Mouse (Mus musculus) spleen, adult 2 months (tissue): ENCODE measurements at regions not wholly inside any gene's neighbourhood (a gene's known extent, or its start where the extent isn't known, plus 50 kb on each side); places are given as distances from the start of the nearest gene placed in this dataset.

Source experiments
- DNase-seq, 2 experiments: peaks; one replicate each; pipeline versions ENCODE4 v3.0.0 to v3.0.0-alpha.2; 2012 to 2021; ENCODE audit warnings: low spot score in 2 of 2, low read depth in 1 of 2
- H3K27ac ChIP-seq: fragments of 200-500 bp; 2 replicates; pipeline ENCODE4 v1.5.1; 2012; ENCODE audit warnings: low read length, inconsistent platforms; ENCODE audit not compliant: insufficient read depth
- H3K27me3 ChIP-seq: fragments of 200-500 bp; 2 replicates; pipeline ENCODE4 v1.6.1; 2012; ENCODE audit warnings: mild to moderate bottlenecking, moderate library complexity, low read length, inconsistent platforms; ENCODE audit not compliant: control insufficient read depth, insufficient read depth
- H3K36me3 ChIP-seq: fragments of 200-500 bp; 2 replicates; pipeline ENCODE4 v1.6.1; 2012; ENCODE audit warnings: mild to moderate bottlenecking, low read length, inconsistent platforms; ENCODE audit not compliant: control insufficient read depth, insufficient read depth
- H3K4me1 ChIP-seq: fragments of 200-500 bp; 2 replicates; pipeline ENCODE4 v1.6.1; 2011; ENCODE audit warnings: inconsistent platforms; ENCODE audit not compliant: control insufficient read depth, insufficient read depth, insufficient read length
- H3K4me3 ChIP-seq: fragments of 200-500 bp; 2 replicates; pipeline ENCODE4 v1.5.1; 2011; ENCODE audit warnings: mild to moderate bottlenecking, inconsistent platforms; ENCODE audit not compliant: insufficient read depth, insufficient read length; ENCODE audit errors: extremely low read depth
- CTCF ChIP-seq: fragments of 200-500 bp; IDR thresholded peaks from 2 replicates; pipeline ENCODE4 v1.5.1; 2011; ENCODE audit warnings: mild to moderate bottlenecking, inconsistent platforms; ENCODE audit not compliant: insufficient read depth, insufficient read length, insufficient replicate concordance; ENCODE audit errors: extremely low read depth
- POLR2A ChIP-seq: fragments of 200-500 bp; IDR thresholded peaks from 2 replicates; pipeline ENCODE4 v1.6.1; 2011; ENCODE audit warnings: low read depth, low read length, inconsistent platforms
- WGBS: fragments of 180-500 bp; shearing (Covaris S2); methylation state at CpG from one replicate; pipeline ENCODE4 v1.1.7; 2018; 5-methylcytosine and 5-hydroxymethylcytosine counted together

GRCm38 (mm10) chr8:26746811-26747210 is 230.3 kb upstream of the Zfp703 start:
- TF ChIP-seq CTCF (no peak), POLR2A (no peak)
- WGBS: 94% methylated on average over 3 of the region's 3 CpGs
- H3K27me3 ChIP-seq: no peaks in the 10 kb centered on the region

GRCm38 (mm10) chr8:26747241-26747972 is 229.7 kb upstream of the Zfp703 start:
- no peak for TF ChIP-seq CTCF
- TF ChIP-seq POLR2A: no peak
- Histone ChIP-seq H3K4me3 (no peak overlapping the region), H3K4me1 (no peaks in the 10 kb centered on the region), H3K27ac (no peak overlapping the region), H3K36me3 (no peaks in the 10 kb centered on the region), H3K27me3 (no peaks in the 10 kb centered on the region)
- no peak for DNase-seq
- 71% methylated on average over 19 of the region's 19 CpGs for WGBS

More at GRCm38 (mm10) chr8:26746811-26747210, 230.3 kb upstream of the Zfp703 start:
- no peaks in the 10 kb centered on the region for H3K36me3 ChIP-seq
- DNase-seq: no peak
- H3K4me1 ChIP-seq: no peaks in the 10 kb centered on the region
- H3K27ac ChIP-seq: no peak overlapping the region
- no peak overlapping the region for H3K4me3 ChIP-seq

GRCm38 (mm10) chr8:26748161-26748971 is 228.8 kb upstream of the Zfp703 start:
- H3K27ac ChIP-seq: no peak overlapping the region
- no peak for DNase-seq
- H3K4me1 ChIP-seq: no peaks in the 10 kb centered on the region
- 62% methylated on average over 14 of the region's 14 CpGs for WGBS
- H3K36me3 ChIP-seq: no peaks in the 10 kb centered on the region
- TF ChIP-seq CTCF (no peak), POLR2A (no peak)
- no peaks in the 10 kb centered on the region for H3K27me3 ChIP-seq
- no peak overlapping the region for H3K4me3 ChIP-seq

- TF ChIP-seq POLR2A (no peak), CTCF (no peak)
- Histone ChIP-seq H3K4me3 (no peak overlapping the region), H3K36me3 (no peaks in the 10 kb centered on the region), H3K27ac (no peak overlapping the region), H3K27me3 (no peaks in the 10 kb centered on the region), H3K4me1 (no peaks in the 10 kb centered on the region)
- WGBS: 61% methylated on average over 1 of the region's 1 CpGs
- no peak for DNase-seq
Measured at GRCm38 (mm10) chr8:26748972-26749291, 228.2 kb upstream of the Zfp703 start.

- TF ChIP-seq CTCF (no peak), POLR2A (no peak)
- WGBS: 86% methylated on average over 1 of the region's 1 CpGs
- H3K4me1 ChIP-seq: no peaks in the 10 kb centered on the region
Measured at GRCm38 (mm10) chr8:26750120-26750519, 227.0 kb upstream of the Zfp703 start.

GRCm38 (mm10) chr8:26751651-26752050 is 225.5 kb upstream of the Zfp703 start:
- no peaks in the 10 kb centered on the region for H3K36me3 ChIP-seq
- no peaks in the 10 kb centered on the region for H3K27me3 ChIP-seq
- 86% methylated on average over 5 of the region's 5 CpGs for WGBS
- H3K27ac ChIP-seq: no peak overlapping the region
- TF ChIP-seq POLR2A (no peak), CTCF (no peak)
- H3K4me3 ChIP-seq: no peak overlapping the region
- DNase-seq: no peak
- H3K4me1 ChIP-seq: no peaks in the 10 kb centered on the region

More at GRCm38 (mm10) chr8:26750120-26750519, 227.0 kb upstream of the Zfp703 start:
- DNase-seq: no peak
- no peaks in the 10 kb centered on the region for H3K27me3 ChIP-seq
- H3K4me3 ChIP-seq: no peak overlapping the region
- no peaks in the 10 kb centered on the region for H3K36me3 ChIP-seq
- no peak overlapping the region for H3K27ac ChIP-seq

- Histone ChIP-seq H3K4me1 (no peaks in the 10 kb centered on the region), H3K4me3 (no peak overlapping the region), H3K27me3 (no peaks in the 10 kb centered on the region), H3K27ac (no peak overlapping the region), H3K36me3 (no peaks in the 10 kb centered on the region)
- no peak for DNase-seq
- TF ChIP-seq POLR2A: no peak
- no peak for TF ChIP-seq CTCF
- 83% methylated on average over 2 of the region's 2 CpGs for WGBS
Measured at GRCm38 (mm10) chr8:26756452-26756851, 220.7 kb upstream of the Zfp703 start.
